Mouse (Mus musculus): ENCODE measurements around the gene Tcl1b2. TPM values are rescaled to one million over a fixed set of nuclear protein-coding genes. Genes with fewer than 3 reads are reported as not detected.

The Tcl1b2 gene
- total RNA-seq (2023) = not detected

GRCm38 (mm10) chr12:105145714-105146113 lies at the start of gene Tcl1b2:
TSS of gene Tcl1b2 (plus strand) at chr12:105146014.

GRCm38 (mm10) chr12:105159390-105159789 lies 13.6 kb downstream of the Tcl1b2 start, which contains the start of gene Tcl1b1:
TSS of gene Tcl1b1 (plus strand) at chr12:105159690.

GRCm38 (mm10) chr12:105176044-105176443 lies 30.2 kb downstream of the Tcl1b2 start, which contains the start of gene Tcl1b5:
TSS of gene Tcl1b5 (plus strand) at chr12:105176344.

GRCm38 (mm10) chr12:105190743-105191142 lies 44.9 kb downstream of the Tcl1b2 start, which contains the start of gene Tcl1b3:
TSS of gene Tcl1b3 (plus strand) at chr12:105191043.

GRCm38 (mm10) chr12:105201657-105202056 lies 55.8 kb downstream of the Tcl1b2 start, which contains the start of gene Tcl1b4:
TSS of gene Tcl1b4 (plus strand) at chr12:105201957.

Other genes with a start within 250 kb of the Tcl1b2 start
- gene Syne3, start 136.2 kb upstream of the Tcl1b2 start, total RNA-seq (2023) = 10 to 100 TPM; 70.5 to 77.5 TPM
- gene Glrx5, start 113.3 kb upstream of the Tcl1b2 start, total RNA-seq (2023) = 10 to 100 TPM; 23.9 to 24.0 TPM
- gene Tcl1b1, start 13.7 kb downstream of the Tcl1b2 start, total RNA-seq (2023) = not detected
- gene Tcl1b5, start 30.3 kb downstream of the Tcl1b2 start, total RNA-seq (2023) = not detected
- gene Tcl1b3, start 45.0 kb downstream of the Tcl1b2 start, total RNA-seq (2023) = not detected
- gene Tcl1b4, start 55.9 kb downstream of the Tcl1b2 start, total RNA-seq (2023) = not detected
- not detected for gene Tcl1, start 76.8 kb downstream of the Tcl1b2 start, total RNA-seq (2023)
- not detected for gene Tunar, start 187.9 kb downstream of the Tcl1b2 start, total RNA-seq (2023)